Mouse (Mus musculus) gastrocnemius, postnatal 4 days (tissue): ENCODE measurements at regions not wholly inside any gene's neighbourhood (a gene's known extent, or its start where the extent isn't known, plus 50 kb on each side); places are given as distances from the start of the nearest gene placed in this dataset.
"Not testable (repeated sequence)": the region's sequence is repeated elsewhere in the genome, so short reads cannot be mapped to it uniquely, and the experiment has no call there.

Source experiments
- DNase-seq, 2 experiments: peaks; one replicate each; pipeline ENCODE4 v3.0.0; 2021 to 2022; ENCODE audit warnings: low spot score in 2 of 2, mixed read lengths in 2 of 2

DNA sequence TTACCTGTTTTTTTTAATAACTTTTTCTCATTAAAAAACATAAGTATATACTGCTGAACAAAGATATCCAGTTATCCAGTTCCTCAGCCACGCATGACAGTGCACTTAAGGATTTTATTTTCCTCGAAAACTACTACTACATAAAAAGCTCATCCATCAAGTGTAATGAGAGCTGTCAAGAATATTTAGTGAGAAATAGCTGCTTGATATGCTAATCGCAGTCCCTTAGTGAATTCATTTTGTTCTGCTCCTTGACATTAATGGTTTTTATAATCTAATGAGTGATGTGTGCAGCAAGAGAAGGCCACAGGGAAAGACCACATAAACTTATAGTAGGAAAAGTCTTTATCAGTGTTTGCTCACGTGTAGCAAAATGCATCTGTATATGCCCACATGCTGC, 754.0 kb upstream of the Slc39a10 start:
- DNase-seq = no peak

DNA sequence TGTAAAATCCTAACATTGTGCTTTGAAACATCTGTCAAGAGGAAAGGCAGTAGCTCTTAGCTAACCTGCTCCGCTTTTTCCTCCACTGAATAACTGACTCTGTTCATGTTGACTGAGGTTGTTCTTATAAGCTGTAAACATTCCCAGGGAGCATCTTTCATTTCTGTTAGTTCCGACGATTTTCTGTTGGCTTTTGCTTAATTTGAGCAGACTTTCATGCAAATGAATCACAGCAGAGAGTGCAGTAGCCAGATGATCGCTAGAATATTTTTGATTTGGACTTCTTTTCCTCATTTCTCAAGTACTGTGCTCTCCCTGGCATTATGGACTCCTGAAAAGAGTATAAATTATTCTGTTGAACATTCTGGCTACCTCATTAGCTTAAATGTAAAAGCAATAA, 713.9 kb upstream of the Slc39a10 start:
- DNase-seq = no peak

DNA sequence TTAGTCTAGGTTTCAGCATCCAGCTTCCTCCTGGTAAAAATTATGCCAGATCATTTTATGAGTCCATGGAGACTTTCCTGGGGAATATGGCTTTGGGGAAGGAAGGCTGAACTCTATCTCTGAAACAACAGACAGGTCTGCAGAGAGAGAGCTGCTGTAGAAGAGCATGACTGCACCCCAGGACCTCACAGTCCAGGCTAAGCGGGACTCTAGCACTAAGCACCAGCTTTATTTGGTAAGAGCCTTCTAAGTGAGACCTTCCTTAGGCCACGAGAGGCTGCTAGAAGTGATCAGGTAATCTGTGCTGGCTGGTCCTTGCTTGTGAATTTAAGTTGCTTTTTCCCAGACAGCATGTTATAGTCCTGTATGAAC, 711.3 kb upstream of the Slc39a10 start:
- DNase-seq = no peak

DNA sequence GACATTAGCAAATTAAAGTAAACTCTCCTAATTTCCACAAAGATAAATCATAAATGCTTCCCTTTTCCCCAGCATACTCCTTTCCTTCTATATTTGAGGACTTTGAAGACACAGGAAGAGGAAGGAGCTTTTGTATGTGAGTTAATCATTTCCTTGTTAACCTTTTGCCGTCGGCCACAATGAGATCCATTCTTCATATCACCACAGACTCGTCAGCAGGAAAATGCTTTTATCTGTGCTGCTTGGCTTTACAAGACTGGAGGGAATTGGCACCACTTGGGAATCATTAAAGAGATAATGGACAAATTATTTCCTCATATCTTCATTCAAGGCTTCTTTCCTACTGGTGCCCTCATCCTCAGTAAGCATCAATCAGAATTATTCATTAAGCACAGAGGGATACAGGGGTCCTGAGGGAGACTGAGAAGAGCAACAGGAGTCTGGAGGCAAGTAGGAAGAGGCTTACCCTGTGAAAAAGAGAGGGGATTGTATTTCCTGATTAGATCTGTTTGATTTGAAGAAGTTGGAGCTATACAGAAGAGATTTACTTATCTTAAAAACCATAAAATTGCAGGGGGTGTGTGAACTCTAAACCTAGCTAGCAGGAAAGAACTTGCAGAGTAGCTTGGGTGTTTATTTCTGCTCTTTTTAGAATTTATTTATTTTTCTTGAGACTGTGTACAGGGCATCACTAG, 710.8 kb upstream of the Slc39a10 start:
- DNase-seq = no peak

DNA sequence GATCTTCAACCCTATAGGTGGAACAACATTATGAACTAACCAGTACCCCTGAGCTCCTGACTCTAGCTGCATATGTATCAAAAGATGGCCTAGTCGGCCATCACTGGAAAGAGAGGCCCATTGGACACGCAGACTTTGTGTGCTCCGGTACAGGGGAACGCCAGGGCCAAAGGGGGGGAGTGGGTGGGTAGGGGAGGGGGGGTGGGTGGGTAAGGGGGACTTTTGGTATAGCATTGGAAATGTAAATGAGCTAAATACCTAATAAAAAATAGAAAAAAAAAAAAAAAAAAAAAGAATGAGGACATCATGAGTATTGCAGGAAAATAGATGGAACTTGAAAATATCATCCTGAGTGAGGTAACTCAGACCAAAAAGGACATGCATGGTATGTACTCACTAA, 701.0 kb upstream of the Slc39a10 start:
- not testable (repeated sequence) for DNase-seq

DNA sequence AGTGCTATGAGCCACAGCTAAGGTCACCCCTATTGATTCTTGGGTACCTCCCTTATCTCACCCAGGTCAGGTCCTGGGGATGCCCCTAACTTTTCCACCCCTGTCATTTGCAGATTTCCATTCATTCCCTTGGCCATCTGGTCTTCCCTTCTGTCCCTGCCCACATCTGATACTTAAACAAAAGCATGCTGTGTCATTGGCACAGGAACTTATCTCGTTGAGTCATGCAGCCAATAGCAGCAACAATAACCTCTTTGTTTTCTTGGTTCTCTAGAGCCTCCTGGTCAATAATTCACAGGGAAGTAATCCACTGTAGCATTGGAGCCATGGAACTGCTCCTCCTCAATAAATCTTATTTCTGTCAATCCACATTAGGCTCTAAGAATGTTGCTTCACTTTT, 653.0 kb upstream of the Slc39a10 start:
- no peak for DNase-seq

DNA sequence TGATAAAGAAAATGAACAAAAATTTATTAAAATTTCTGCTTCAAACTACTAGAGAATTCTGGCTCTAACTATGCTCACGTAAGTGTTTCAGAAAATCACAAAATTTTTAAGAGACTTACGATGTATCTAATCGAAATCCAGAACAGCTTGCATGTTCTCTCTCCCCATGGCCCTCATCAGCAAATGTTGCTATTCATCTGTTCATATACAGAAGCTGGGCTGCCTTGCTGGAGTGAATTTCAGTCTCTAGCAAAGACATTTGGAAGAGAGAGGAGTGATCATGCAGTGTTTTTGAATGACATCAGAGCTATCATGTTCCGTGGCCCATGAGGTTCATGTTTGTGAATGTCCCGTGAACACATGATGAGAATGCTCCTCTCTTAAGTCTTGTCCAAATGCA, 618.8 kb upstream of the Slc39a10 start:
- no peak for DNase-seq

DNA sequence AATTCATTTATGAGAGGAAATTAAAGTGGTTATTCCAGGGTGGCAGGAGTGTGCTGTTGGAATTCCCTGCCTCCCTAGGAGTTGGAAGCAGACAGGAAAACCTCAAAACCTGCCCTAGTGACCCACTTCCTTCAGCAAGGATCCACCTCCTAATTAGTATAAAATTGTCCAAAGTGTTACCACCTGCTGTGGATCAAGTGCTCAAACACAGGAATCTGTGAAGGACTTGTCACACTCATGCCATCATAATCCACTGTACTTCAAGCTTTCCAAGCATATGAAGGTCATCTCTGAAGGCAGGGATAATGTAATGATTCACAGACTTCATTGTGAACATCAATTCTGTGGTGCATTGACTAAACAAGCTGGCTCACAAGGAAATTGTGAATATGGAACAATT, 615.1 kb upstream of the Slc39a10 start:
- DNase-seq = no peak

DNA sequence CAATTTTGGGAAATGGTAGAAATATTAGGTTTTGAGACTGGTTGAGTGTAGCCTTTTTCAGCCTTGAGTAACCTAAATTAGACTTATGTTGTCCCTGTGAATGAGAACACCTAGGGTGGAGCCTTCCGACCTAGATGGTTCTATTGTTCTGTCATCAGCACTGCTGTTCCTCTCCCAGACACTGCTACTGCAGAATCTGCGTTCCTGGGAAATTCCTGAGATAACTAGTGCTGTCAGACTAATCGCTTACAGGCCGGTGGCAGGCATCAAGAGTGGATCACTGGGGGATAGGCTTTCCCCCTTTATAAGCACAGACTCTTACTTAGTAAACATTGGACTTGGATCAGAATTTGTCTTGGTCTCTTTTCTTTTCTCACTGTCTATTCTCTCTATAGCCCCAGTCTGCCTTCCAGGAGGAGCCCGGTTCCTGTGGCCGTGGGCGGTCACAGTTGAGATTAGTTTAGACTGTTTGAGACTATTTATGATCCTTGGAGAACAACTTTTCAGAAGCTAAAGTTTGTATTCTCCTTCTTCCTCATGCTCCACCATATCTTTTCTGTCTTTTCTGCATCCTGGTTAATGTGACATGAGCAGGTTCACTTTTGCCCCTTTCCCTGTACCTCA, 596.0 kb upstream of the Slc39a10 start:
- DNase-seq = no peak

DNA sequence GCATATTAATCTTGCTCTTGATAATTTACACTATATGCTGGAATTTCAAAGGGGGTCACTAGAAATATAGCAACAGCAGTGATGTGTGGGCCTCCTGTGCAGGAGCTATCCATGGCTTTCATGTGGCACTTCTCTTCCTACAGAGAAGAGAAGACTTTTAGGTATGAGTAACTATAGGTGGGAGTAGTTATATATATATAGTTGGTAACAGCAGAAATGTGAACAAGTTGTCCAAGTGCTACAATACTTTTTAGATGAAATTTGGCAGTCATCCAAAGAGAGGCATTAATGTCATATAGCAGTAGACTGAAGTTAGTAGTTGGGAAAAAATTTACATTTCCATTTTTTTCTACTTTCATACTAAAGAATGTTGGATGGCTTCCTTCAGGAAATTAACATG, 593.4 kb upstream of the Slc39a10 start:
- DNase-seq = no peak

DNA sequence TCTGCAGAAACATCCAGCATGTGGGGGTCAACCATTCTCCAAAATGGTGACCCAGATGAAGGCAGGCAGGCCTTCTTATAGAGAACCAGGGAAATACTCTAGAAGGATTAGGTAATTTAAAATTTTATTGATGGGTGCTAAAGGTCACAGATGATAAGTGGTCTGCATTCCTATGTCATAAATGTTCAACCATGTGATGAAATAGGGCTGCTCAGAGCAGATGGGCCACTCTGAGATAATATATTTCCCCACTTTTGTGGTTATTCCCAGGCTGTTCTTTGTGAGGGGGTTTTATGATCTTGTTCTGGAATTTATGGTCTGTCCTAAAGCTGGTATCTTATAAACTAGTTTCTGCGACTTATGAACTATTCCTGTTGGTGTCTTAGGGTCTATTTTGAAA, 586.4 kb upstream of the Slc39a10 start:
- DNase-seq = no peak

DNA sequence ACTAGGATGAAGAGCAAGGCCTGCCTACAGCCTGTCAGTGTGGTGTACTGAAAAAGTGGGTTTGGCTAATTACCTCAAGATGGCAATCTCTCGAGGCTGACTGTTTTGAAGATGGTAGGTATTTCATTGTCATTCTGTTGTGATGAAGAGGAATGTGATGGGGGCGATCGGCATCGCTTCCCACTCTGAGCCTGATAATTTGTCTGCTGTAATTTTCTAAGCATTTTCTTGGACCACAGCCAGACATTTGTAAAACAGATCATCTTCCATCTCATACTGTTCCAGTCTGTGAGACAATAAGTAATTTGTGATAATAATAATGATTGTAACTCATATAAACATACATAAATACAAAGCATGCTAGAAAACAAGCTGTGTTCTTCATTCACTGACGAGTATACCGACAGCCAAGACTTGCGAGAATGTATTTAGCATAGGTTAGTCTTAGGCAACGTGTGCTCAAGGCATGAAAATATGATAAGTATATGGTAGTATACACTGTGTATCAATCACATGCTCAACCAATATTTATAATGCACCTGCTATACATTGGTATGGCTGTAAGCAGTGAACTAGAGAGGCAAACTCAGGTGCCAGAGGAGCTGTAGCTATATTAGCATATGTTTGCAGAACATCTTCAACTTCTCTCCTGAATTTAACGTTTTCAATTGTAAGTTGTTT, 574.1 kb upstream of the Slc39a10 start:
- no peak for DNase-seq

DNA sequence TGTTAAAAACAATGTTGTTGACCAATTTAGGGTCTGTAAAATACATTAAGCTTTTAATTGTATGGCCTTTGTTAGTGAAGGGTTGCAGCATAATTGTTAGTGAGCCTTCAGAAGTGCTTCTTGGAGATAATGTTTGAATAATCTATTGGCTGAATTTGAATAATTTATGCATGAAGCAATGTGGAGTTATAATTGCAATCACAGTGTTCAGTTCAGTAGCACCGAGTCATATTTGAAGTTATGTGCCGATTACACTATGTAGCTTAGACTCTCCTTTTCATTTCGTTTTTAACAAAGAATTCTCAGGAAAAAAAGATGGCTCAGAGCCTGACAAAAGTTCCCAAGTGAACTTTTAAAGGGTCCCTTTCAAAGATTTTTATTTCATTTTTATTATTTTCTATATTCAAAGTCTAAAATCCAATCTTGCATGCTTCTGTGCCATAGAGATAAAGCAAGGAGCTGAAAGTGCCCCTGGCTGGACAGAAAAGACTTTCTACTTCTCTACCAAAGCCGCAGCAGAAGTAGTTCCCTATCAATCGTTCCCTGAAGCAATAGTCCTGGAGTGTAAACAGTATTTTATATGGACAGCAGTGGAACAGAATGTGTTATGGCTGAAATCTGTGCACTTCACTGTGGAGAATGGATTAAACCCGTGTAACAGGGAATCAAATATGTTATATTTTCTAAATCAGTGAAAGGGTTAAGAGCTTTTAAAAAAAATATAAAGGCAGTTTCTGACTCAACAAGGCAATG, 556.3 kb upstream of the Slc39a10 start:
- no peak for DNase-seq

DNA sequence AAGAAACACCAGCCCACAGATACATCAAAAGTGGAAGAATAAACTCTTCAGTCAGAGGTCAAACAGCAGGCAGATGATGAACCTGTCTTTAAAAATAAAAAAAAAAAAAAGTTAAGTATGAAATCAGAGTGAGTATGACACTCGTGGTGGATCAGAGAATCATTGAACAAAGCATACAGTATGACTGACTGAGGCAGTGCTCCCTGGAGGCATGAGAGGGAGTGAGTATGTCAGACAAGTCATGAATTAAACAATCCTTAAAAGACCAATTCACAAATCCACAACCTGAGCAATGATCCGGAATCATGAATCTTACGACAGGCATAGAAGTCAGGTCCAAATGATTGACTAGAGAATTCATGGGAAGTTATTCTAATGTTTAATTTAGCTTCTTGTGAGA, 555.4 kb upstream of the Slc39a10 start:
- DNase-seq = no peak

DNA sequence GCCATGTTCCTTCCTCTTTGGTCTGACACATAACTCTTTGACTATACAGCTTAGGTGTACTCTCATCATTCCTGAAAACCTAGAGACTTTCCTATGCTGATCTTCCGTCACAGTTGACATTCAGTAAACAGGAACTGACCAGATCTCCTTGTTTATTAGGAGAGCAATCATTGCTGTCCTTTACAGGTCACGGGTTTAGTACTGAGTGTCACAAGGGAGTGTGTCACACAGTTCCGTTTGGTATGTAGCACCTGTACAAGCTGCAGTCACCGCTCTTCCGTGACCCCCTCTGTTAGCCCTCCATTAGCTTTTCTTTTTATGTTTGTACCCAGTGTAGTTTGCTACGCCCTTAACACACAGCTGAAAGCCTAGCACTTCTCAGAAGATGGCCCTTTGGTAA, 553.4 kb upstream of the Slc39a10 start:
- DNase-seq = no peak

DNA sequence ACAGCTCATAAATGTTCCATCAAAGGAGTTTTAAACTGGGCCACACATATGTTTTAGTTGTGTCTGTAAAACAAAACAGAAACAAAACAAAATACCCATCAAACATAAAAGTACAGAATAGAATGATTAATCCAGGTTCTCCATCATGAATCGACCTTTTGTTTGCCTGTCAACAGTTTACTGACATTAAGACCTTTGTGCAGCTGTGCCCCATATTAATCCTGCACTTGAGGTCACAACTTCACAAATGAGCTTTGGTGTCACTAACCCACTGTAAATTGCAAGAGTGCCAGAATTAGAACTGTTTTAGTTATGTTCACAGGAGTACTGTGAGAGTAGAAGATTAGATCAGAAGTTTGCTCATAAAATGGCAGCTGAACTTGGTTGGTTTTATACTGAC, 540.2 kb upstream of the Slc39a10 start:
- no peak for DNase-seq

DNA sequence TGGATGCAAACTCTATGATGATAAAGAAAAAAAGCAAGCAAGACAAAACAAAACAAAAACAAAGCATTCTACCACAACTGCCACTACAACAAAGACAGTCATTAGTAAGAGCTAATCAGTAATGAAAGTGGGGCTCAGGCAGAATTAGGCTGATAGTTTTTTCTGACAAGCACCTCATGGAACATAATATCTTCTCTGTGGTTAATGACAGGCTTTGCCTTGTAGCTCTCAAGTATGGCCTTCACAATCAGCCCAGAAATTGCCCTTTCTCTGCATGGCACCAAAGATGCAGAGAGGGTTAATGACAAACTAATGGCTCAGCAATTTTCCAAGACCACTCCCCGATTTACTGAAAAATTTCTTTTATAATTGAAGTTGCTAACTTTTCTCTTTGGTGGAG, 512.5 kb upstream of the Slc39a10 start:
- DNase-seq = no peak

DNA sequence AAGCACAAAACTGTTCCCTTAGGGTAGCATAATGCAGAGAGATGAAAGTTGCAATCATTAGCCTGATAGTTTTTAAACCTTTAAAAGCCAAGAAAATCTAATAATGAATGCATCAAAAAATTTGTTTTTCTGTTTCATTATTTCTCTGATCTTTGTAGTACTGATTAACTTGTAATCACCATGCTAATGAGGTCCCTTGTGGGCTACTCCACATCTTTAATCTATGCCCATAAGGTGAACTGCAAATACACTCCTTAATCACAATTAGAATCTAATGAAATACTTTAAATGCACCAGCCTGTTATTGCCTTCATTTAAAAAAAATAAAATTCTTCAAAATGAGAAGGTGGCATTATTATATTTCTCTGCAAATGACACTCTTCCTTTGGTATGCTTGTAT, 493.9 kb upstream of the Slc39a10 start:
- no peak for DNase-seq

DNA sequence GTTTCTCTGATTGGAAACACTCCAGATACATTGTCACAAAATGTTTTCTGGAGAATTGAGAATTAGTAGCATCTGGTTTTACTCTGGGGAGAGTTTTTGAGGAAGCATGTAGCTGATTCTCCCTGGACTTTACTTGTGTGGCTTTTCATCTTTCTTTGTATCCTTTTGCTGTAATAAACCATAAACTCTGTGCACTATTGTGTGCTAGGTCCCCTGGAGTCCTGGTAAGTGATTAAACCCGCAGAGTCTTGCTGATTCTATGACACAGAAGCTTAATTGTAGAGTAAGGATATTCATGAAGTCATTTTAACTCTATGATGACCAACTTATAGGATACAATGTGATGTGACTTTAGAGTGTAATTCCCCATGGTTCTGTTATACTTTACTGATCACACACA, 486.1 kb upstream of the Slc39a10 start:
- DNase-seq = no peak

DNA sequence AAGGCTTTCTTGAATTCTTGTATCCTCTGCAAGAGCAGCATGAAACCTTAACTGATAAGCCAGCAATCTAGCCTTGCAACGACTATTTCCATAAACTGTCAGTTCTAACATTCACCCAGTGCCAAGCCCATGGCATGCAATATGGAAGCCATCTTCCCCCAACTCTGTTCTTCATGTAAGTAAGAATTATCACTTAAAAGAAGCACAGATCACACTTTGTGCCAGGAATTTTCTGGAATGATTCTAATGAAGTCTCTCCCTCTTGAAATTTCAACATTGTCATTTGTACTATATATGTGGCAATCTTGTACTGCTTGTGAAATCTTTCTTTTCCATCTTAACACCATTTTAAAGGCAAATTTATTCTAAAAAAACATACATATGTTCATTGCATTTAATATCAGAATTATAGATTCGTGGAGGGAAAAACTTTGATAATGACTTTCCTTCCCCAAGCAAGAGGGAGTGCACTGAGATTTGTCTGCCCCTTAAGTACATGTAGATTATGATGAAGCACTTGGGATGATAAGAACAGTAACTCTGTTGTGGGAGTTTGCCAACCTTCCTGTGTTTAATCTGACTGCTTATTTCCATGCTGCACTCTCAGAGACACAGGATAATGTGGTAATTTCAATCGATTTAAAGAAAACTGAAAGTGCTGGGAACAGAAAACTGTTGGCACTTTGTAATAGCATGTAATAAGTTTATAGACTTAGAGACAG, 447.2 kb upstream of the Slc39a10 start:
- DNase-seq = no peak

DNA sequence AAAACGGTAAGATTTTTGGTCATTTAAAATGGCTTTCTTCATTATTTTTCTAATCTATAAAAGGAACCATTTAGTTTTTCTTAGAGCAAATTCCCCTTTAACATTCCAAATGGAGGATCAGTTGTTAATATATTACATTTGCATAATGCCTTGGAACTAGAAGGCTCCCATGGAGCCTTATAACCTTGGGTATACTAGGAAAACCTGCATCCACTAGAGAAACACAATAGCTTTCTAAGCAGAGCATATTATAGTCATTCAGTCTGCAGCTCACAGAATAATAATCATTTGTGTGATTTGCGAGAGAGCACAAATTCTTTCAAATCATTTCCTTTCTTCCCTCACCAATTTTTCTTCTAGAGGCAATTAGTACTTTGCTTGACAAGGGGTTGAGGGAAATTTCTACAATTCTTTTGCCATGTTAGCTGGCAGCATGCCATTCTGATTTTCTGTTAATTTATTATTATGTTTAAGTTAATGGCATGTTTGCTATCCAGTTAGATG, 418.0 kb upstream of the Slc39a10 start:
- no peak for DNase-seq
